Mouse (Mus musculus) neural tube, embryonic 15.5 days (tissue): ENCODE data around the gene Gtdc1. TPM values are rescaled to one million over a fixed set of nuclear protein-coding genes. Genes with fewer than 3 reads are reported as not detected.

Source experiments
- ATAC-seq: fragments of 200-750 bp; cut with Nextera tagmentation; 2 replicates; pipeline ENCODE4 v1.8.0; 2017; ENCODE audit warnings: mild to moderate bottlenecking, moderate TSS enrichment, moderate library complexity; ENCODE audit not compliant: low FRiP score
- H3K27ac ChIP-seq: fragments of 300-500 bp; sonication (generic); replicated peaks from 2 replicates; pipeline ENCODE4 v1.5.1; 2015; ENCODE audit warnings: mild to moderate bottlenecking, inconsistent platforms
- H3K27me3 ChIP-seq: fragments of 300-500 bp; sonication (generic); replicated peaks from 2 replicates; pipeline ENCODE4 v1.6.1; 2015; ENCODE audit warnings: inconsistent platforms
- H3K36me3 ChIP-seq: fragments of 300-500 bp; sonication (generic); 2 replicates; pipeline ENCODE4 v1.6.1; 2015; ENCODE audit warnings: inconsistent platforms
- H3K4me1 ChIP-seq: fragments of 300-500 bp; sonication (generic); 2 replicates; pipeline ENCODE4 v1.6.1; 2015; ENCODE audit warnings: inconsistent platforms
- H3K4me2 ChIP-seq: fragments of 300-500 bp; sonication (generic); 2 replicates; pipeline ENCODE4 v1.6.1; 2015; ENCODE audit warnings: inconsistent platforms, mild to moderate bottlenecking, moderate library complexity
- H3K4me3 ChIP-seq: fragments of 300-500 bp; sonication (generic); replicated peaks from 2 replicates; pipeline ENCODE4 v1.5.1; 2015; ENCODE audit warnings: mild to moderate bottlenecking, inconsistent platforms
- H3K9ac ChIP-seq: fragments of 300-500 bp; sonication (generic); replicated peaks from 2 replicates; pipeline ENCODE4 v1.6.1; 2015; ENCODE audit warnings: mild to moderate bottlenecking, inconsistent platforms
- H3K9me3 ChIP-seq: fragments of 300-500 bp; sonication (generic); replicated peaks from 2 replicates; pipeline ENCODE4 v1.6.1; 2016; ENCODE audit warnings: inconsistent platforms
- WGBS: fragments of 180-500 bp; shearing (Covaris S2); methylation state at CpG from one replicate; pipeline ENCODE4 v1.1.7; 2015; ENCODE audit warnings: mixed read lengths; 5-methylcytosine and 5-hydroxymethylcytosine counted together
- polyA plus RNA-seq: library from polyadenylated mRNA; unstranded; fragments of >200 nt; fragmentation: Nextera tagmentation; extraction: Ambion mirVana; gene quantifications from 2 replicates; pipeline ENCODE4 v1.2.1, GENCODE M21; 2015

Gene Gtdc1
- polyA plus RNA-seq, 1 experiment from 2014 or later: 19.7 TPM

DNA sequence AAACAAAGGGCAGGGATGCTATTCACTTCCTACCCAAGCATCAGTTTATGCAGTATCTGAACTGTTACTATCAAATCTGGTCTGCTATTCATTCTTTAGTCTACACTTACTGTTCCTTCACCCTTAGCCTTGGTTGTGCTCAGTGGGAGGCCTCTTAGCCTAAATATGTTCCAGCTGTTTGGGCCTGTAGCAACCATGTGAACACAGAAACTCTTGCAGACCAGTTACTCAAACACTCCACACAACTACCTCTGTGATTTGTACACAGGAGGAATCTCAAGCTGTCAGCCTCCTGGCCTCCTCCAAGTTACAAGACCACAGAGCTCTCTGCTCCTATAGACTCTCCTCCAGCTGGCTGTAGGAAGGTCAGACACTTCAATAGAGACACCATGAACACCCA lies 384.7 kb downstream of the Gtdc1 start:
- ATAC-seq: no peak
- no peaks in the 10 kb centered on the region for H3K4me1 ChIP-seq
- no peaks in the 10 kb centered on the region for H3K9me3 ChIP-seq
- no peak overlapping the region for H3K27ac ChIP-seq
- H3K4me2 ChIP-seq: no peak overlapping the region
- H3K4me3 ChIP-seq: no peak overlapping the region
- H3K9ac ChIP-seq: no peak overlapping the region
- no peaks in the 10 kb centered on the region for H3K27me3 ChIP-seq
- H3K36me3 ChIP-seq: no peaks in the 10 kb centered on the region

DNA sequence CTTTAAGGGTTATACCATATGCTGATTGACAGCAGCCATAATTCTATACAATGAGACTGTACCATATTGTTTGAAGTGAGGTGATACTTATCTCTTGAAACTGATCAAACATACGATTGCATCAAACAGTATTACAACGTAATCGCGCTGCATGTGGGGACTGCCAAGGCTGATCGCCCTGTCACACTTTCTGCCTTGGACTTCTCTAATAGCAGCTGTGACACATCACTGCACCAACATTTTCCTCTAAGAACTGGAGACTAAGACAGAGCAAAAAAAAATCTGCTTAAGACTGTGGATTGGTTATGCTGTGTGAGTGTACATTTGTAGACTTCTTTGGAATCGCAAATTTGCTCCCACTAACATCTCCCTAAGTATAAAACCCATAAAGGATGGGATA lies 385.7 kb downstream of the Gtdc1 start:
- no peak overlapping the region for H3K4me2 ChIP-seq
- WGBS: 92% methylated on average over 6 of the region's 6 CpGs

DNA sequence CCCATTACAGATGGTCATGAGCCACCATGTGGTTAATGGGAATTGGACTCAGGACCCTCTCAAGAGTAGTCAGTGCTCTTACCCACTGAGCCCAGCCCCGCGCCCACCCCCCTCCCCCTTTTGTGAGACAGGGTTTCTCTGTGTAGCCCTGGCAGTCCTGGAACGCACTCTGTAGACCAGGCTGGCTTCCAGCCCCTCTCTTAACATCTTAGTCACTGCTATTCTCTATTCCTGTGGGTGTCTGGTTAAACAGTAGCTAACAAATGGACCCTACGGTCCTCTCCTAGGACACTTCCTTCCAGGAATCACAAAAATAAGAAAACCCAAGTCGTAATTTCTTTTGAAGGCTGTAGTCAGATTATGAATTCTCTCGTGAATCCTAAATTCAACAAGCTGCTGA lies 386.6 kb downstream of the Gtdc1 start:
- no peak for ATAC-seq
- WGBS: 72% methylated on average over 6 of the region's 6 CpGs
- no peaks in the 10 kb centered on the region for H3K4me1 ChIP-seq
- no peaks in the 10 kb centered on the region for H3K9me3 ChIP-seq
- H3K27me3 ChIP-seq: no peaks in the 10 kb centered on the region
- H3K27ac ChIP-seq: no peak overlapping the region
- H3K4me3 ChIP-seq: no peak overlapping the region
- no peaks in the 10 kb centered on the region for H3K36me3 ChIP-seq
- no peak overlapping the region for H3K4me2 ChIP-seq
- H3K9ac ChIP-seq: no peak overlapping the region

More for the DNA sequence above, 385.7 kb downstream of the Gtdc1 start:
- Histone ChIP-seq H3K9ac (no peak overlapping the region), H3K27me3 (no peaks in the 10 kb centered on the region), H3K4me1 (no peaks in the 10 kb centered on the region), H3K36me3 (no peaks in the 10 kb centered on the region), H3K4me3 (no peak overlapping the region), H3K27ac (no peak overlapping the region), H3K9me3 (no peaks in the 10 kb centered on the region)
- no peak for ATAC-seq

DNA sequence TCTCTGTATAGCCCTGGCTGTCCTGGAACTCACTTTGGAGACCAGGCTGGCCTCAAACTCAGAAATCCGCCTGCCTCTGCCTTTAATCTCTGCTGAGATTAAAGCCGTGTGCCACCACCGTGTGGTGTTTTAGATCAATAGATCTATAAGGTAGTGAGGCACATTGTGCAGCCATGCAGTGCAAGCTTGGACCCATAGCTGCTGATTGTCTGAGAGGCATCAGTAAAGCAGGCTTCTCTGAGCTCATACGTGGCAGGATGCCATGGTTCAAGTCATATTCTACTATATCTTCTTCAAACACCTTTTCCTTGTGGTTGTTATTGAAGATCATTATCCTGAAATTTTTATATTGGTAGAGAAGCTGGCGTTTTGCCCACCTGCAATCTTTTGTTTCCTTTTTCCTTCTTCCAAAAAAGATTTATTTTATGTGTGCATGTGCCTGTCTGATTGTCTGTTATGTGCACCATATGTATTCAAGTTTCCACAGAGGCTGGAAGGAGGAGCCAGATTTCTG lies 388.3 kb downstream of the Gtdc1 start:
- no peak for ATAC-seq
- Histone ChIP-seq H3K27me3 (no peaks in the 10 kb centered on the region), H3K4me1 (no peaks in the 10 kb centered on the region), H3K4me3 (no peak overlapping the region), H3K36me3 (no peaks in the 10 kb centered on the region), H3K4me2 (no peak overlapping the region), H3K27ac (no peak overlapping the region), H3K9ac (no peak overlapping the region), H3K9me3 (no peaks in the 10 kb centered on the region)
- 87% methylated on average over 5 of the region's 5 CpGs for WGBS

DNA sequence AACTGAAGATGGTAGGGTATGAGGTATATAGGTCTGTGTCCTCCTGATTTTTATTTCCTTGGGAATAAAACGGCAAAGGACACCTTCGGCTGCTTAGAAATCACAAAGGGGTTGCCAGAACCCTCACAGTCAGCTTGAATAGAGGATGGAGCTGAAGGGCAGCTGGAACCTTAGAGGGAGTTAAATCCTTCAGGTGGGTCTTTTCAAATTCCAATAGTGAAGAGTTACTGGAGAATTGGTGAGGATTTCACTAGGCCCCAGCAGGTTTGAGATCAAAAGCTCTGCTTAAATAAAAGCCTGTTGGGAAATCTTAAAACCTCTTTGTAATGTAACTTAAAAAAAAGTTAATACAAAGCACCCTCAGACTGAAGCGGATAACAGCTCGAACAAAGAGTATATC lies 389.3 kb downstream of the Gtdc1 start:
- WGBS: 24% methylated on average over 4 of the region's 4 CpGs
- Histone ChIP-seq H3K27me3 (no peaks in the 10 kb centered on the region), H3K27ac (no peak overlapping the region), H3K4me1 (no peaks in the 10 kb centered on the region), H3K4me3 (no peak overlapping the region), H3K9me3 (no peaks in the 10 kb centered on the region), H3K9ac (no peak overlapping the region), H3K36me3 (no peaks in the 10 kb centered on the region), H3K4me2 (no peak overlapping the region)
- ATAC-seq: no peak

DNA sequence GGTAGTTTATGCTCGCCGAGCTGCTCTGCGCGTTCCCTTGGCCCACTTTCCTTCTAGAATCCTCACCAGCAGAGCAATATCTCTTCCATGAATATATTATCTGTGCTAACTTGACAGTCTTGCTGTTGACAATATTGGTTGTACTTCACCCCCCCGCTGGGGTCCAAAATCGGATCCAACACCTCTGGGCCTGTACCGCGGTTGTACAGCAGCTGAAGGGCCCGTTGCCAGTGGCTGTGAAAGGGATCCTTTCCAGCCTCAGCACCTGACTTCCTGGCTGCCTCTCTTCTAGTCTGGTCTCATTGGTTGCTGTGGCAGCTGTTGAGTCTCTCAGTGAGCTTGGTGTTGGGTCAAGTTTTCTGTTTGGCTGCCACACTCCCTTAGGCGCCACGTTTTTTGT lies 391.7 kb downstream of the Gtdc1 start:
- H3K4me1 ChIP-seq: no peaks in the 10 kb centered on the region
- no peaks in the 10 kb centered on the region for H3K9me3 ChIP-seq
- no peak for ATAC-seq
- H3K27me3 ChIP-seq: no peaks in the 10 kb centered on the region
- no peak overlapping the region for H3K4me2 ChIP-seq
- H3K27ac ChIP-seq: no peak overlapping the region
- H3K9ac ChIP-seq: no peak overlapping the region
- no peak overlapping the region for H3K4me3 ChIP-seq
- no peaks in the 10 kb centered on the region for H3K36me3 ChIP-seq
- whole genome bisulfite sequencing: 89% methylated on average over 11 of the region's 11 CpGs

DNA sequence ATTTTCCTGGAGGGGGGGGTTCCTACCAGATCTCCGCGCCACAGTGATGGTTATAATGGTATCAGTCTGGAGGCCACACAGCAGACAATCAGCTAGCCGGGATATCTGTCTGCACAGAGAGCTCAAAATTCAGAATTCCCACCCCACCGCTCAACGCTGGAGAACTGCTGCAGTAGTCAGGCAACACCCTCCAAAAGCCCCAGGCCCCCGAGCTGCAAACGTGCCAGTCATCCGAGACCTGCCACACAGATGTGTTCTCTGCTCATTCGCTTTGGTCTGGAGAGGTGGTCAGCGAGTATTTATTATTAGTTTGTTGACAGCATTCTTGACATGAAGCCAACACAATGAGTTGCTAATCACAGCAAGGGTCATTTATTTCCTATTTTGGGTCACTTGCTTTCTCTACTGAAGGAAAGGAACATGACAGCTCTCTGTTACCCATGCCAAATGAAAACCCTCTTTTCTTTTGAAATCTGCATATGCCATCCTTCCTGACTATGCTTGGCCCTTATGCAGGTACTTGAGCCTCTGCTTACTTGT lies 392.3 kb downstream of the Gtdc1 start:
- no peaks in the 10 kb centered on the region for H3K4me1 ChIP-seq

DNA sequence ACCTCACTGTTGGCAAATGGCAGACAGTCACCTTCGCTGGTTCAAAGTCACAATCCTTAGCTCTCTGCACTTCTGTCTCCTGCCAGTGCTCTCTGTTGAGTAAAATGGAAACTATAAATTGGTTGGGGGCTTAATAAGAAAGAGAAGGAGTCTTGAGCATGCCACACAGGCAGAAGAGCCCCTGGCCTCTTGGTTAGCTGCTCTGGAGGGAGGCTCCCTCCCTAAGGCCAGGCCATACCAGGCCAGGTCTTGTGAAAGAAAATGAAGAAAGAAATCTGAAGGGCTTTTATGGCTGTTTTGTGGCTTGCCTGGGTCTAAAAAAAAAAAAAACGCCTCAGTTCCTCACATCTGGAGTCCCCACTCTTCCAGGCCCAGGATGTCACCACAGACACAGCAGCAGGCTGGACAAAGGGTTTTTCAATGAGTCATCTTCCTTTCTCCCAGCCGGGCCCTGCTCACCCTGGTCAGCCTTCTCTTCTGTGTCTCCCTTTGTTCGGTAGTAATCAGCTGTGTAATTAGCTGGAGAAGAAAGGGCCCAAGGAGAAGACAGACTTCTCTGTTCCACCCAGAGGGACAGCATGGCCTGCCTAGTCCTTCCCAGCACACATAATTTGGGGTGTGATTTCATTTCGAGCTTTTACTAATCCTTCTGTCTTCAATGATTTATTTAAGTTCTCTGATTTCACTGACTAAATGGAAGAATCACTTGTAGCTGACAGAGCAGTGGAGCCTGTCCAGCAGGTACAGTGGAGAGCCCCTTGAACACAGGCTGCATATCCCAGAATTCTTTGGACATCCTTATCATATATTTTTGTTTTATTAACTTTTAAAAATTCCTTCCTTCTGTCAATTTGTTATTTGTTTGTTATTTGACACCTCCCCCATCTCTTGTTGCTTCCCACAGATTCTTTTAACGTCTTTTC lies 401.1 kb downstream of the Gtdc1 start:
- Histone ChIP-seq H3K4me3 (no peak overlapping the region), H3K27ac (no peak overlapping the region), H3K36me3 (no peaks in the 10 kb centered on the region), H3K4me2 (no peak overlapping the region), H3K9ac (no peak overlapping the region), H3K27me3 (no peaks in the 10 kb centered on the region), H3K9me3 (no peaks in the 10 kb centered on the region), H3K4me1 (peaks cover 10% of the 10 kb centered on the region)
- WGBS: 17% methylated on average over 6 of the region's 6 CpGs
- no peak for ATAC-seq

More for the DNA sequence above, 392.3 kb downstream of the Gtdc1 start:
- H3K27ac ChIP-seq: no peak overlapping the region
- H3K4me2 ChIP-seq: no peak overlapping the region
- H3K27me3 ChIP-seq: no peaks in the 10 kb centered on the region
- H3K36me3 ChIP-seq: no peaks in the 10 kb centered on the region
- H3K9me3 ChIP-seq: no peaks in the 10 kb centered on the region
- no peak overlapping the region for H3K9ac ChIP-seq
- WGBS: 83% methylated on average over 10 of the region's 10 CpGs
- no peak for ATAC-seq
- no peak overlapping the region for H3K4me3 ChIP-seq

DNA sequence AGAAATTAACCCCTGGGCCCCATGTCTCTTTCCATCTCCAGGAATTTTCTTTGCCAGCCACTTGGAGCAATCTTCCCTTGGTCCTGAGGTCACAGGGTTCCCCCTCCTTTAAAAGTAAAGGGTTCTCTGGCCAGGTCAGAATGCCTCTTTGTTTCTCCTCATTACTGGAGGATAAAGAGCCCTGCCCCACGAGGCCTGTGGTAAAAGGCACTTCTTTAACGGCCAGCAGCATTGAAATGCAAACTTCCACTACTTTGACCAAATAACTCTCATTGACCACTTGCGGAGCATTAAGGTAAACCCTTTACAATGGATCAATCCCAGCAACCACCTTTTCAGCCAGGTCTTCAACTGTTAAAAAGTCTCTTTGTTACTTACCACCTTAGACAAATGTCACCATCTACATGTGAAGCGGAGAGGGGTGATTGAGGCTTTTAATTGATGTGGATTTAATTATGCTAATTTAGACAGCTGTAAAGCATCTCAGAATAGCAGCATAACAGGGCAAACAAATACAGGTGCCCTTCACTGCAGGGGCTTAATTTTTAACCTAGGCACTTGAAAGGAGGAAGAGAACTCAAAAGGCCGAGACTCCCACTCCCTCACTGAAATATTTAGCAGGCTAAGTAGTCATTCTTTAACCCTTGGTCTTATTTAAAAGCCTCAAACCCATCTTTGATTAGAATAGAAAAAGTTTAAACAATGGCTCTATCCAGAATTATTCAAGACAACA lies 402.1 kb downstream of the Gtdc1 start:
- WGBS: 28% methylated on average over 5 of the region's 5 CpGs
- no peak for ATAC-seq
- Histone ChIP-seq H3K9me3 (no peaks in the 10 kb centered on the region), H3K36me3 (no peaks in the 10 kb centered on the region), H3K27me3 (no peaks in the 10 kb centered on the region), H3K4me1 (peaks cover 10% of the 10 kb centered on the region), H3K4me2 (no peak overlapping the region), H3K4me3 (no peak overlapping the region), H3K9ac (no peak overlapping the region), H3K27ac (no peak overlapping the region)

DNA sequence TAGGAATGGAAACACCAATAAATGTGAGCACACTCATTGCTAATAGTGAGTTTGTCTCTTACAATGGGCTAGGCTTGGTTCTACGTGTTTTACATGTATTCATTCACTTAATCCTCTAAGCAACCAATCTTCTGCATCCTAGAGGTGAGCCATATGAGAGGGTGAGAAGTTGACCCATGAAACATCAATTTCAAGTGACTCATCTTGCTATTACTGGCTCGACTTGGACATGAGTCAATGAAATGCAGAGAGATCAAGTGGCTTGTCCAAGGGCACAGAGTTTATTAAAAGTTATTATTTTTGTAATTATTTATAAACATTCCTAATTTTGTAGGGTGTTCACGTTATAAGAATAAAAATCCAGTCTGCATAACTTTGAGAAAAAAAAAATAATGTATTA lies 408.2 kb downstream of the Gtdc1 start:
- no peak overlapping the region for H3K4me3 ChIP-seq
- no peak for ATAC-seq
- no peak overlapping the region for H3K27ac ChIP-seq
- no peak overlapping the region for H3K4me2 ChIP-seq
- WGBS: 83% methylated on average over 3 of the region's 3 CpGs
- no peaks in the 10 kb centered on the region for H3K27me3 ChIP-seq
- H3K9ac ChIP-seq: no peak overlapping the region
- H3K4me1 ChIP-seq: no peaks in the 10 kb centered on the region
- no peaks in the 10 kb centered on the region for H3K9me3 ChIP-seq
- no peaks in the 10 kb centered on the region for H3K36me3 ChIP-seq

DNA sequence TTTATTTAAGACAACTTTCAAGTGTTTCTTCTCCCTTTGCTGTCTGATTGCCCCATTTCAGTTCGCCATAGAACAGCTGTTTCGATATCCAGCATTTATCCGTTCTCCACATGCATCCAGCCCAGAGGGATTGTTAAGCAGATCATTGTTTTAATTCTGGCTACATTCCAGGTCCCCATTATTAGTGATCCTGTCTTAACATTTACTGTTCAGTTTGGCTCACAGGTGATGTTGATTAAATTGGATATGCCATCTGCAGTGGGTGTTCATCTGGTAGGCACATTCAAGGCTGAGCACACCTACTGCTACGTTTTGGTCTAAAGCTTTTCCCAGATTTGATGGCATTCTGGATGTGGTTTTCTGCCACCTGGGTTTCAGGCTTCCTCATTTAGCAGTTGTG lies 409.4 kb downstream of the Gtdc1 start:
- Histone ChIP-seq H3K27ac (no peak overlapping the region), H3K4me1 (no peaks in the 10 kb centered on the region), H3K36me3 (no peaks in the 10 kb centered on the region), H3K9me3 (no peaks in the 10 kb centered on the region), H3K4me2 (no peak overlapping the region), H3K4me3 (no peak overlapping the region), H3K9ac (no peak overlapping the region), H3K27me3 (no peaks in the 10 kb centered on the region)
- WGBS: 49% methylated on average over 4 of the region's 4 CpGs
- ATAC-seq: no peak
